Mouse (Mus musculus) adrenal gland, adult 18-20 months (tissue): Measurements from ENCODE around the gene Ccnb1. TPM values are rescaled to one million over a fixed set of nuclear protein-coding genes. Genes with fewer than 3 reads are reported as not detected.
A peak's percentile ranks its signal among the peaks of the same experiment; 100 is the strongest.
"Not testable (repeated sequence)": the region's sequence is repeated elsewhere in the genome, so short reads cannot be mapped to it uniquely, and the experiment has no call there.

ENCODE experiments used
- DNase-seq, 2 experiments: peaks; one replicate each; pipeline ENCODE4 v3.0.0; 2021 to 2022; ENCODE audit warnings: low spot score in 2 of 2
- total RNA-seq, 2 experiments: library from RNA; stranded (reverse); gene quantifications; 1 replicate in 1 of 2; 2 replicates in 1 of 2; pipeline ENCODE4 v1.2.3; 2021

Ccnb1 gene
- total RNA-seq, 2 experiments from 2014 or later: 0.64 to 2.5 TPM

- DNase-seq: peak; percentile 69 to 73
Observed at GRCm38 (mm10) chr13:100775252-100776055, 10.9 kb downstream of the Ccnb1 start, which contains the start of gene Cenph. Gene Cenph, minus strand, starts transcription at chr13:100775899.

GRCm38 (mm10) chr13:100774704-100775103, 11.7 kb downstream of the Ccnb1 start:
- DNase-seq: no peak

GRCm38 (mm10) chr13:100755329-100755728, 31.0 kb downstream of the Ccnb1 start:
- no peak for DNase-seq

- no peak for DNase-seq
Observed at GRCm38 (mm10) chr13:100754186-100754585, 32.2 kb downstream of the Ccnb1 start.

- DNase-seq: no peak
Observed at GRCm38 (mm10) chr13:100753011-100753410, 33.4 kb downstream of the Ccnb1 start.

- DNase-seq: no peak
Observed at GRCm38 (mm10) chr13:100752529-100752928, 33.8 kb downstream of the Ccnb1 start.

- DNase-seq: no peak
Observed at GRCm38 (mm10) chr13:100751402-100751801, 35.0 kb downstream of the Ccnb1 start.

- no peak for DNase-seq
Observed at GRCm38 (mm10) chr13:100750799-100751198, 35.6 kb downstream of the Ccnb1 start.

- no peak for DNase-seq
Observed at GRCm38 (mm10) chr13:100748638-100749037, 37.7 kb downstream of the Ccnb1 start.

GRCm38 (mm10) chr13:100746090-100746489, 40.3 kb downstream of the Ccnb1 start:
- no peak for DNase-seq

- DNase-seq: peak; percentile 88 to 92
Observed at GRCm38 (mm10) chr13:100744036-100744744, 42.2 kb downstream of the Ccnb1 start, which contains the start of gene Mrps36. Gene Mrps36, minus strand, starts transcription at chr13:100744659.

- no peak for DNase-seq
Observed at GRCm38 (mm10) chr13:100743346-100744035, 42.9 kb downstream of the Ccnb1 start.

GRCm38 (mm10) chr13:100742831-100743230, 43.5 kb downstream of the Ccnb1 start:
- DNase-seq: no peak

GRCm38 (mm10) chr13:100732756-100733155, 53.6 kb downstream of the Ccnb1 start:
- DNase-seq: no peak

- DNase-seq: not testable (repeated sequence)
Observed at GRCm38 (mm10) chr13:100731462-100732046, 54.8 kb downstream of the Ccnb1 start.

GRCm38 (mm10) chr13:100730861-100731176, 55.6 kb downstream of the Ccnb1 start, which contains the start of gene Cdk7:
Gene Cdk7, minus strand, starts transcription at chr13:100730939.
- DNase-seq: peak; percentile 92

GRCm38 (mm10) chr13:100730153-100730860, 56.1 kb downstream of the Ccnb1 start:
- DNase-seq: no peak
